Mouse (Mus musculus) left cerebral cortex, adult 11 months (tissue): ENCODE data around the gene Rhox8.
"Not testable (repeated sequence)": the region's sequence is repeated elsewhere in the genome, so short reads cannot be mapped to it uniquely, and the experiment has no call there.

Source experiments
- DNase-seq: peaks from one replicate; pipeline ENCODE4 v3.0.0; 2022; ENCODE audit warnings: low spot score

Rhox8 gene

DNA sequence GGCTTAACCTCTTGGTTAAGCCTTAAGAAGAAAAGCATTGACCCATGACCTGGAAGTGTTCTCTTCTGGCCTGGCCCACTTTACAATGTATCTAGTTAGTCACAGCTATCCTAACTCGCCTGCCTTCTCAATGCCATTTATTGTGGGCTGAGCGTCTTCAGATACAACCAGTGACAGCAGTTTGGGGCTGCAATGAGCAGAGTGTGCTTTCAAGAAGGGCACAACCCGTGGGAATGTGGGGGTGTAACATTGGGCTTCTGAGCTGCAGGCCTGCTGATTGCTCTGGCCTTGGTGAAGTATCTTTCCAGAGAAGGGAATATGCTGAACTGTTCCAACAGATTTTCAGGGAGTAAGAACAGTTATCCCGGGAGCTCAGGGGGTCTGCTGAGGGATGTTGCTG lies at the start of gene Rhox8:
Gene Rhox8, minus strand, starts transcription at position 101 of the 400 bp plus-strand sequence.
- DNase-seq = no peak

DNA sequence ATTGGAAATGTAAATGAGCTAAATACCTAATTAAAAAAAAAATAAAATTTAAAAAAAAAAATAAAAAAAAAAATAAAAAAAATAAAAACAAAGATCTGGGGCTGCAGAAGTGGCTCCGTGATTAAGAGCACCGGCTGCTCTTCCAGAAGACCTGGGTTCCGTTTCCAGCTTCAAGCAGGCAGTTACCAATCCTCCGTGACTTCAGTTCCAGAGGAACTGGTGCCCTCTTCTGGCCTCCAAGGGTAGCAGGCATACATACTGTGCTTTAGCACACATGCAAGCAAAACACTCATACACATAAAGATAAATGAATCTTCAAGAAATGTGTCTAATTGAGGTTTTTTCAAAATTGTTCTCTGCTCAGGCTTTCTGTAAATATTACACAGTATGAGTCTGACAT lies 37.6 kb upstream of the Rhox8 start:
- no peak for DNase-seq

DNA sequence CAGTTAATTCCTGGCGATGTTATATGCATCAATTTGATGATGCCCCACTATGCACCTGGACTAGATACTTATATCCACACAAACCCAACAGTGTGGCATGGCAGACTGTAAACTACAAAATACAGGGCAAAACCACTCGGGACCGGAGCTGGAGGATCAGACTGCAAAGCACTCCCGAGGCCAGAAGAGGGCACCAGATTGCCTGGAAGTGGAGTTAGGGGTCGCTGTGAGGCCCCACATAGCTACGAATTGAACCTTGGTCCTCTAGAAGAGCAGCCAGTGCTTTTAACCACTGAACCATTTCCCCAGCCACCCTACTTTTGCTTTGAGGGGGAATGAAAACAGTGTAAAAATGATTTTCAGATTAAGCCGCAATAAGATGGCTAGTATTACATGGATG lies 29.8 kb upstream of the Rhox8 start:
- DNase-seq = no peak

DNA sequence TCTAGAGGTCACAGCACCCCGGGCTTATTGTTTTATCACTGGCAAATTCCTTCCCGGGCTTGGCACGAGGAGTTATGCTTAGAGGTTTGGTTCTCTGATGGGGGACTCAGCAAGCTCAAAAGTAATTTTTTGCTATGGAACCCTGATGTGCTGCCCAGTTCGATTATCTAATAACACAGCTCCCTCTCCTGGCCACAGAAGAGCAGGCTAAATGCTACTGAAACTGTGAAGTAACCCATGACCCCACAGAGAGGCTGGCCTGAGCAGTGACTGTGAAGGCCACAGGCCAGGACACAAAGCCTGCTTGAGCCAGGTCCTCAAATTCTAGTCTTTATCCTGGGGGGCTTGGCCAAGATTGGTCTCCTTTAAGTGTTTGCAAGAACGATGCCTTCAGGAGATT lies 25.0 kb upstream of the Rhox8 start:
- DNase-seq = no peak

DNA sequence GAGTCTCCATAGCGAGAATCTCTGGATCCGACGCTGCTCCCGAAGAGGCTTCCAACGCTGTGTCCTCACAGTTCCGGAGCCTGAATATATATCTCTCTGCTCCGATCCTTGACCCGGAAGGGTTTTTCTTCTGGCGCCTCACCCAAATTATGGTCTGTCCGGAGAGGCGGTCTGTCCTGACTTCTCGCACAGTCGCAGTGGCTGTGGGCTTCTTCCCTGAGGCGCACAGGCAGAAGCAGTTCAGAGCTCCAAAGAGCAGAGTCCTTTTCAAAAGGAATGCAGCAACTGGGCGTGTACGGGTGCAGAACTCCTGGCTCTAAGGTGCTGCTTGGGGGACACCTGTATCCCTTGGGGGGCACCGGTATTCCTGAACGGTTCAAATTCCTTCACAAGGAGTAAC lies 22.9 kb upstream of the Rhox8 start, which contains the start of gene Rhox9:
Gene Rhox9, minus strand, starts transcription at position 101 of the 400 bp plus-strand sequence.
- not testable (repeated sequence) for DNase-seq

DNA sequence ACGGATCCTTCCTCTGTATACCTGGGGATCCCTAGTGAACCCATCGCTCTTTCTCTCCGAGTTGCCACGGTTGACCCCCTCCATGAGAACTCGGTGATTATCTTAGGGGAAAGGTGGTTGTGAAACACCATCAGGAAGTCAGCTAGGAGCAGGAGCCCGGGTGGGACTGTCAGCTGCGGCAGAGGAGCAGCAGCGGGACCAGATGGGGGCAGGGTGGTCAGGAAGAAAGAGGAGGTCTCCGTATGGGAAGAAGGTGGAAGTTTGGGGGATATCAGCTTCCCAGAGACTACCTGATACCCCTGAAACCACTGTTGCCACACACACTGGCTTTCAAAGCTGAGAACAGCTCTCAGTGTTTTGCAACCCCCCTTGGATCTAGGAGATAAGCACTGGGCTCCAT lies 18.4 kb upstream of the Rhox8 start, which contains the start of gene Rhox7b:
Gene Rhox7b, minus strand, starts transcription at position 101 of the 400 bp plus-strand sequence.
- DNase-seq = not testable (repeated sequence)

DNA sequence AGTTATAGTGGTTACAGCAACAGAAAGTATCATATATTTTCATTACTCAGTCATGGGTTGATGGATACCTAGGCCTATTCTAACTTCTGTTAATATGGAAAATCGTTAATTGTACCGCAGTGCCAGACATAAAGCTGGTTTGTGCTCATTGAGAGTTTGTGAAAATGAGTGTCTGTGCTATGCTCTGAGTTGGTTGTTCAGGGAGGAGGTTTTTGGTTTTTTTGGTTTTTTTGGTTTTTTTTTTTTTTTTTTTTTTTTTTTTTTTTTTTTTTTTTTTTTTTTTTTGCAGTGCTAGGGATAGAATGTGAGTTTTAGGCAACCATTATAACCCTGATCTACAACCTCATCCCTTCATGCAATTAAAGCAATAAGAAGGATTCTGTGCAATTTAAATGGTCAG lies 7.1 kb downstream of the Rhox8 start:
- no peak for DNase-seq

DNA sequence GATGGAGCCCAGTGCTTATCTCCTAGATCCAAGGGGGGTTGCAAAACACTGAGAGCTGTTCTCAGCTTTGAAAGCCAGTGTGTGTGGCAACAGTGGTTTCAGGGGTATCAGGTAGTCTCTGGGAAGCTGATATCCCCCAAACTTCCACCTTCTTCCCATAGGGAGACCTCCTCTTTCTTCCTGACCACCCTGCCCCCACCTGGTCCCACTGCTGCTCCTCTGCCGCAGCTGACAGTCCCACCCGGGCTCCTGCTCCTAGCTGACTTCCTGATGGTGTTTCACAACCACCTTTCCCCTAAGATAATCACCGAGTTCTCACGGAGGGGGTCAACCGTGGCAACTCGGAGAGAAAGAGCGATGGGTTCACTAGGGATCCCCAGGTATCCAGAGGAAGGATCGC lies 47.4 kb downstream of the Rhox8 start, which contains the start of gene Rhox7a:
Gene Rhox7a, plus strand, starts transcription at position 301 of the 400 bp plus-strand sequence.
- DNase-seq = not testable (repeated sequence)

DNA sequence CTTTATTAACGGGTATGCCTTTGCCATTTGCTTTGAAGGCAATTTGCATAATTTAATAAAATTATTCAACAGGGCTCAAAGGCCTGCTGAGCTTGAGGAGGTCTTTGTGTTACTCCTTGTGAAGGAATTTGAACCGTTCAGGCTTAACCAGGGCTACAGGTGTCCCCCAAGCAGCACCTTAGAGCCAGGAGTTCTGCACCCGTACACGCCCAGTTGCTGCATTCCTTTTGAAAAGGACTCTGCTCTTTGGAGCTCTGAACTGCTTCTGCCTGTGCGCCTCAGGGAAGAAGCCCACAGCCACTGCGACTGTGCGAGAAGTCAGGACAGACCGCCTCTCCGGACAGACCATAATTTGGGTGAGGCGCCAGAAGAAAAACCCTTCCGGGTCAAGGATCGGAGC lies 52.1 kb downstream of the Rhox8 start, which contains the start of gene Rhox6:
Gene Rhox6, plus strand, starts transcription at position 301 of the 400 bp plus-strand sequence.
- not testable (repeated sequence) for DNase-seq
